Mouse (Mus musculus): Measurements from ENCODE around the gene Dio2. TPM values are rescaled to one million over a fixed set of nuclear protein-coding genes. Genes with fewer than 3 reads are reported as not detected.

Dio2 gene
- 1.3 TPM for polyA plus RNA-seq (2014; fragmentation: Illumina TruSeq; extraction: RNeasy Lipid Tissue Mini Kit (QIAGEN cat#74804); ENCODE audit: low read depth, low replicate concordance)

GRCm38 (mm10) chr12:90738388-90739223 lies at the start of gene Dio2:
TSS of gene Dio2 (minus strand) at chr12:90738438.

